Mouse (Mus musculus): Measurements from ENCODE around the gene Gpr137c. TPM values are rescaled to one million over a fixed set of nuclear protein-coding genes. Genes with fewer than 3 reads are reported as not detected.

Gpr137c gene
- polyA plus RNA-seq, 1 experiment from 2014 or later, result 3.5 TPM

- H3K27me3 ChIP-seq (replicated peaks; ENCODE audit: control insufficient read depth, insufficient read depth, low read length), result no peaks in the 10 kb centered on the region
- ATAC-seq (ENCODE audit: low read depth), result no peak
- no peak overlapping the region for H3K9ac ChIP-seq (ENCODE audit: low read depth, low read length)
- no peak overlapping the region for H3K4me2 ChIP-seq (ENCODE audit: low read depth, low read length)
- no peaks in the 10 kb centered on the region for H3K9me3 ChIP-seq (ENCODE audit: control insufficient read depth, low read length)
- H3K27ac ChIP-seq (replicated peaks; ENCODE audit: low read depth, low read length), result no peak overlapping the region
- no peak overlapping the region for H3K4me3 ChIP-seq (ENCODE audit: low read depth, low read length)
- no peak for DNase-seq (ENCODE audit: low spot score)
- H3K4me1 ChIP-seq (ENCODE audit: control insufficient read depth, insufficient read depth, low read length), result no peaks in the 10 kb centered on the region
- peaks cover 9% of the 10 kb centered on the region; the same call in 1 of the 2 replicates for H3K36me3 ChIP-seq (ENCODE audit: control insufficient read depth, insufficient read depth, low read length)
- 92% methylated on average over 8 of the region's 8 CpGs for WGBS
Observed at GRCm38 (mm10) chr14:45307630-45308328, 88.3 kb downstream of the Gpr137c start.

GRCm38 (mm10) chr14:45309646-45310045, 90.1 kb downstream of the Gpr137c start:
- no peak overlapping the region for H3K4me2 ChIP-seq (ENCODE audit: low read depth, low read length)
- H3K27ac ChIP-seq (replicated peaks; ENCODE audit: low read depth, low read length), result no peak overlapping the region
- WGBS, result 87% methylated on average over 13 of the region's 13 CpGs
- no peaks in the 10 kb centered on the region for H3K4me1 ChIP-seq (ENCODE audit: control insufficient read depth, insufficient read depth, low read length)
- no peak overlapping the region for H3K4me3 ChIP-seq (ENCODE audit: low read depth, low read length)
- peaks cover 3% of the 10 kb centered on the region; the same call in 1 of the 2 replicates for H3K36me3 ChIP-seq (ENCODE audit: control insufficient read depth, insufficient read depth, low read length)
- no peak for ATAC-seq (ENCODE audit: low read depth)
- no peak for DNase-seq (ENCODE audit: low spot score)
- no peaks in the 10 kb centered on the region for H3K27me3 ChIP-seq (replicated peaks; ENCODE audit: control insufficient read depth, insufficient read depth, low read length)
- no peak overlapping the region for H3K9ac ChIP-seq (ENCODE audit: low read depth, low read length)
- no peaks in the 10 kb centered on the region for H3K9me3 ChIP-seq (ENCODE audit: control insufficient read depth, low read length)

- ATAC-seq (ENCODE audit: low read depth) (no peak), DNase-seq (ENCODE audit: low spot score) (no peak)
- Histone ChIP-seq H3K4me1 (ENCODE audit: control insufficient read depth, insufficient read depth, low read length) (no peaks in the 10 kb centered on the region), H3K27me3 (replicated peaks; ENCODE audit: control insufficient read depth, insufficient read depth, low read length) (no peaks in the 10 kb centered on the region), H3K9me3 (ENCODE audit: control insufficient read depth, low read length) (no peaks in the 10 kb centered on the region), H3K36me3 (ENCODE audit: control insufficient read depth, insufficient read depth, low read length) (peaks cover under 1% of the 10 kb centered on the region; the same call in 1 of the 2 replicates), H3K4me2 (ENCODE audit: low read depth, low read length) (no peak overlapping the region), H3K9ac (ENCODE audit: low read depth, low read length) (no peak overlapping the region), H3K27ac (replicated peaks; ENCODE audit: low read depth, low read length) (no peak overlapping the region), H3K4me3 (ENCODE audit: low read depth, low read length) (no peak overlapping the region)
- 91% methylated on average over 14 of the region's 14 CpGs for WGBS
Observed at GRCm38 (mm10) chr14:45310101-45310500, 90.6 kb downstream of the Gpr137c start.

- no peak overlapping the region for H3K27ac ChIP-seq (replicated peaks; ENCODE audit: low read depth, low read length)
- peak overlapping the region; percentile 81 for H3K4me3 ChIP-seq (ENCODE audit: low read depth, low read length)
- H3K4me1 ChIP-seq (ENCODE audit: control insufficient read depth, insufficient read depth, low read length), result peaks cover 6% of the 10 kb centered on the region; the same call in 1 of the 2 replicates
- H3K27me3 ChIP-seq (replicated peaks; ENCODE audit: control insufficient read depth, insufficient read depth, low read length), result no peaks in the 10 kb centered on the region
- WGBS, result 78% methylated on average over 5 of the region's 5 CpGs
- H3K36me3 ChIP-seq (ENCODE audit: control insufficient read depth, insufficient read depth, low read length), result no peaks in the 10 kb centered on the region
- peak overlapping the region; percentile 90 for H3K9ac ChIP-seq (ENCODE audit: low read depth, low read length)
- H3K9me3 ChIP-seq (ENCODE audit: control insufficient read depth, low read length), result no peaks in the 10 kb centered on the region
- DNase-seq (ENCODE audit: low spot score) (no peak), ATAC-seq (ENCODE audit: low read depth) (no peak)
- peak overlapping the region; percentile 60 for H3K4me2 ChIP-seq (ENCODE audit: low read depth, low read length)
Observed at GRCm38 (mm10) chr14:45316927-45317326, 97.4 kb downstream of the Gpr137c start.

GRCm38 (mm10) chr14:45317921-45318411, 98.4 kb downstream of the Gpr137c start:
- peak overlapping the region; percentile 89 for H3K27ac ChIP-seq (replicated peaks; ENCODE audit: low read depth, low read length)
- peak; percentile 10 for DNase-seq (ENCODE audit: low spot score)
- peak overlapping the region; percentile 60 for H3K4me2 ChIP-seq (ENCODE audit: low read depth, low read length)
- H3K9me3 ChIP-seq (ENCODE audit: control insufficient read depth, low read length), result no peaks in the 10 kb centered on the region
- peaks cover 6% of the 10 kb centered on the region; the same call in 1 of the 2 replicates for H3K4me1 ChIP-seq (ENCODE audit: control insufficient read depth, insufficient read depth, low read length)
- no peaks in the 10 kb centered on the region for H3K27me3 ChIP-seq (replicated peaks; ENCODE audit: control insufficient read depth, insufficient read depth, low read length)
- peak overlapping the region; percentile 90 for H3K9ac ChIP-seq (ENCODE audit: low read depth, low read length)
- H3K36me3 ChIP-seq (ENCODE audit: control insufficient read depth, insufficient read depth, low read length), result no peaks in the 10 kb centered on the region
- WGBS, result under 1% methylated on average over 25 of the region's 38 CpGs
- H3K4me3 ChIP-seq (ENCODE audit: low read depth, low read length), result peak overlapping the region; percentile 81
- no peak; the same call in none of the 2 replicates for ATAC-seq (ENCODE audit: low read depth)

GRCm38 (mm10) chr14:45318426-45319236, 99.1 kb downstream of the Gpr137c start, which contains the start of gene Ero1l:
Gene Ero1l (minus strand): TSS chr14:45318771.
- 3% methylated on average over 33 of the region's 74 CpGs for WGBS

GRCm38 (mm10) chr14:45319237-45319610, 99.7 kb downstream of the Gpr137c start:
- Histone ChIP-seq H3K4me2 (ENCODE audit: low read depth, low read length) (peak overlapping the region; percentile 60), H3K27ac (replicated peaks; ENCODE audit: low read depth, low read length) (no peak overlapping the region), H3K27me3 (replicated peaks; ENCODE audit: control insufficient read depth, insufficient read depth, low read length) (no peaks in the 10 kb centered on the region), H3K36me3 (ENCODE audit: control insufficient read depth, insufficient read depth, low read length) (no peaks in the 10 kb centered on the region), H3K4me3 (ENCODE audit: low read depth, low read length) (peak overlapping the region; percentile 81; the same call in 1 of the 2 replicates), H3K9me3 (ENCODE audit: control insufficient read depth, low read length) (no peaks in the 10 kb centered on the region), H3K4me1 (ENCODE audit: control insufficient read depth, insufficient read depth, low read length) (peaks cover 6% of the 10 kb centered on the region; the same call in 1 of the 2 replicates), H3K9ac (ENCODE audit: low read depth, low read length) (no peak overlapping the region)
- ATAC-seq (ENCODE audit: low read depth) (no peak), DNase-seq (ENCODE audit: low spot score) (no peak)
- 62% methylated on average over 3 of the region's 3 CpGs for WGBS

More at GRCm38 (mm10) chr14:45318426-45319236, 99.1 kb downstream of the Gpr137c start, which contains the start of gene Ero1l:
- peak; percentile 91 for DNase-seq (ENCODE audit: low spot score)
- Histone ChIP-seq H3K27ac (replicated peaks; ENCODE audit: low read depth, low read length) (peak within 1 kb of the TSS; percentile 89), H3K36me3 (ENCODE audit: control insufficient read depth, insufficient read depth, low read length) (no peaks in the 10 kb centered on the region), H3K4me3 (ENCODE audit: low read depth, low read length) (peak within 1 kb of the TSS; percentile 81), H3K9me3 (ENCODE audit: control insufficient read depth, low read length) (no peaks in the 10 kb centered on the region), H3K9ac (ENCODE audit: low read depth, low read length) (peak within 1 kb of the TSS; percentile 90), H3K4me1 (ENCODE audit: control insufficient read depth, insufficient read depth, low read length) (peaks cover 6% of the 10 kb centered on the region; the same call in 1 of the 2 replicates), H3K27me3 (replicated peaks; ENCODE audit: control insufficient read depth, insufficient read depth, low read length) (no peaks in the 10 kb centered on the region), H3K4me2 (ENCODE audit: low read depth, low read length) (peak within 1 kb of the TSS; percentile 60)
- ATAC-seq (ENCODE audit: low read depth), result peak; percentile 97

GRCm38 (mm10) chr14:45320111-45320510, 100.6 kb downstream of the Gpr137c start:
- Histone ChIP-seq H3K4me3 (ENCODE audit: low read depth, low read length) (no peak overlapping the region), H3K36me3 (ENCODE audit: control insufficient read depth, insufficient read depth, low read length) (no peaks in the 10 kb centered on the region), H3K9me3 (ENCODE audit: control insufficient read depth, low read length) (no peaks in the 10 kb centered on the region), H3K4me1 (ENCODE audit: control insufficient read depth, insufficient read depth, low read length) (peaks cover 6% of the 10 kb centered on the region; the same call in 1 of the 2 replicates), H3K9ac (ENCODE audit: low read depth, low read length) (no peak overlapping the region), H3K27me3 (replicated peaks; ENCODE audit: control insufficient read depth, insufficient read depth, low read length) (no peaks in the 10 kb centered on the region), H3K27ac (replicated peaks; ENCODE audit: low read depth, low read length) (no peak overlapping the region), H3K4me2 (ENCODE audit: low read depth, low read length) (no peak overlapping the region)
- 79% methylated on average over 4 of the region's 4 CpGs for WGBS
- no peak for DNase-seq (ENCODE audit: low spot score)
- no peak for ATAC-seq (ENCODE audit: low read depth)

Data from embryonic facial prominence, embryonic 14.5 days (tissue).